Comparison of ENCODE assay signal across 25 mouse cellular contexts in genomic region chr19:38242314-38242852, GRCm38 (mm10). TPM values are rescaled to one million over a fixed set of nuclear protein-coding genes. Genes with fewer than 3 reads are reported as not detected.
"Had no signal": no experiment of that assay in that cellular context is flagged by ENCODE, and none has a peak within 500 bp of the region (broad histone marks: within the 10 kb centered on the region; RNA-seq: fewer than 3 reads in every experiment).

No protein-coding gene starts in this region.

- H3K4me1 ChIP-seq: lung, embryonic 15.5 days had no signal

- H3K9ac ChIP-seq: limb, embryonic 12.5 days; limb, embryonic 15.5 days; liver, embryonic 14.5 days; liver, postnatal 0 days; lung, embryonic 15.5 days; neural tube, embryonic 12.5 days; neural tube, embryonic 15.5 days; stomach, embryonic 15.5 days had no signal

- H3K36me3 ChIP-seq: limb, embryonic 12.5 days; limb, embryonic 15.5 days; lung, embryonic 15.5 days; neural tube, embryonic 12.5 days; neural tube, embryonic 15.5 days; stomach, embryonic 15.5 days had no signal

- H3K4me2 ChIP-seq: limb, embryonic 12.5 days; limb, embryonic 15.5 days; liver, embryonic 11.5 days; lung, embryonic 15.5 days; midbrain, embryonic 11.5 days; neural tube, embryonic 12.5 days; neural tube, embryonic 15.5 days; stomach, embryonic 15.5 days had no signal

- H3K27me3 ChIP-seq: limb, embryonic 12.5 days; limb, embryonic 15.5 days; lung, embryonic 15.5 days; neural tube, embryonic 12.5 days; neural tube, embryonic 15.5 days; stomach, embryonic 15.5 days had no signal

- H3K9me3 ChIP-seq: limb, embryonic 12.5 days; limb, embryonic 15.5 days; lung, embryonic 15.5 days; neural tube, embryonic 12.5 days; neural tube, embryonic 15.5 days; stomach, embryonic 15.5 days had no signal

- H3K27ac ChIP-seq: kidney, postnatal 0 days; layer of hippocampus, adult 2 months; left cerebral cortex, adult 2 months; limb, embryonic 12.5 days; limb, embryonic 15.5 days; liver, embryonic 14.5 days; lung, embryonic 15.5 days; neural tube, embryonic 12.5 days; neural tube, embryonic 15.5 days; stomach, embryonic 15.5 days had no signal

- ATAC-seq: liver, postnatal 0 days had no signal

- H3K4me3 ChIP-seq: layer of hippocampus, adult 2 months; left cerebral cortex, adult 2 months; limb, embryonic 12.5 days; limb, embryonic 15.5 days; lung, embryonic 15.5 days; neural tube, embryonic 12.5 days; neural tube, embryonic 15.5 days; stomach, embryonic 15.5 days had no signal

- DNase-seq: kidney, adult 18-20 months; kidney, postnatal 25 days; layer of hippocampus, adult 9-11 months; left cerebral cortex, postnatal 4 days; liver, postnatal 0 days; lung, postnatal 14 days; lung, postnatal 4 days; midbrain, embryonic 14.5 days; right cerebral cortex, adult 18-20 months; right cerebral cortex, postnatal 25 days; spleen, adult 18-20 months; thymus, adult 18-20 months; thymus, postnatal 36 days had no signal

RNA-seq across cellular contexts. Expression of gene Lgi1, which starts 22.0 kb away (rescaled TPM):
- polyA plus RNA-seq: liver, postnatal 0 days had no signal
